Mouse (Mus musculus): ENCODE data around the gene Prkd2. TPM values are rescaled to one million over a fixed set of nuclear protein-coding genes. Genes with fewer than 3 reads are reported as not detected.

Gene Prkd2
- polyA plus RNA-seq, 1 experiment from 2014 or later = 22.1 TPM

Other genes with a start within 250 kb of the Prkd2 start
- 16.8 and 17.2 TPM in 2 replicates for gene Arhgap35, start 227.9 kb upstream of the Prkd2 start, polyA plus RNA-seq (2015; fragmentation: Nextera tagmentation; extraction: Ambion mirVana)
- not detected in 2 replicates for gene Ceacam15, start 167.2 kb upstream of the Prkd2 start, polyA plus RNA-seq (2015; fragmentation: Nextera tagmentation; extraction: Ambion mirVana)
- not detected in 2 replicates for gene Ceacam9, start 121.0 kb upstream of the Prkd2 start, polyA plus RNA-seq (2015; fragmentation: Nextera tagmentation; extraction: Ambion mirVana)
- gene Ap2s1, start 104.5 kb upstream of the Prkd2 start, polyA plus RNA-seq (2015; fragmentation: Nextera tagmentation; extraction: Ambion mirVana) = 273 and 275 TPM in 2 replicates
- 34.5 and 35.5 TPM in 2 replicates for gene Slc1a5, start 61.6 kb upstream of the Prkd2 start, polyA plus RNA-seq (2015; fragmentation: Nextera tagmentation; extraction: Ambion mirVana)
- gene Strn4, start 27.0 kb upstream of the Prkd2 start, polyA plus RNA-seq (2015; fragmentation: Nextera tagmentation; extraction: Ambion mirVana) = 108 and 114 TPM in 2 replicates
- gene Fkrp, start 26.2 kb upstream of the Prkd2 start, polyA plus RNA-seq (2015; fragmentation: Nextera tagmentation; extraction: Ambion mirVana) = 27.8 and 30.3 TPM in 2 replicates
- gene Dact3, start 32.4 kb downstream of the Prkd2 start, polyA plus RNA-seq (2015; fragmentation: Nextera tagmentation; extraction: Ambion mirVana) = 5.4 and 6.3 TPM in 2 replicates
- gene Gng8, start 48.9 kb downstream of the Prkd2 start, polyA plus RNA-seq (2015; fragmentation: Nextera tagmentation; extraction: Ambion mirVana) = 27.8 and 36.3 TPM in 2 replicates
- gene Ptgir, start 63.6 kb downstream of the Prkd2 start, polyA plus RNA-seq (2015; fragmentation: Nextera tagmentation; extraction: Ambion mirVana) = 2.5 and 3.1 TPM in 2 replicates
- gene Calm3, start 81.2 kb downstream of the Prkd2 start, polyA plus RNA-seq (2015; fragmentation: Nextera tagmentation; extraction: Ambion mirVana) = 117 and 138 TPM in 2 replicates
- 22.4 and 26.0 TPM in 2 replicates for gene Pnmal2, start 101.8 kb downstream of the Prkd2 start, polyA plus RNA-seq (2015; fragmentation: Nextera tagmentation; extraction: Ambion mirVana)
- gene Pnmal1, start 116.8 kb downstream of the Prkd2 start, polyA plus RNA-seq (2015; fragmentation: Nextera tagmentation; extraction: Ambion mirVana) = 1.8 and 2.9 TPM in 2 replicates
- 0.28 and 0.32 TPM in 2 replicates for gene Gm42372, start 140.2 kb downstream of the Prkd2 start, polyA plus RNA-seq (2015; fragmentation: Nextera tagmentation; extraction: Ambion mirVana)
- gene Ccdc8, start 149.8 kb downstream of the Prkd2 start, polyA plus RNA-seq (2015; fragmentation: Nextera tagmentation; extraction: Ambion mirVana) = 41.5 and 43.9 TPM in 2 replicates
- 112 and 113 TPM in 2 replicates for gene Ppp5c, start 185.0 kb downstream of the Prkd2 start, polyA plus RNA-seq (2015; fragmentation: Nextera tagmentation; extraction: Ambion mirVana)
- gene Hif3a, start 219.5 kb downstream of the Prkd2 start, polyA plus RNA-seq (2015; fragmentation: Nextera tagmentation; extraction: Ambion mirVana) = 27.9 and 31.2 TPM in 2 replicates
- gene Psg16, start 231.1 kb downstream of the Prkd2 start, polyA plus RNA-seq (2015; fragmentation: Nextera tagmentation; extraction: Ambion mirVana) = 0.11 and 0.13 TPM in 2 replicates